Mouse (Mus musculus): Measurements from ENCODE around the gene Alk.
A peak's percentile ranks its signal among the peaks of the same experiment; 100 is the strongest.

Gene Alk

GRCm38 (mm10) chr17:72250482-72251405, 353.7 kb downstream of the Alk start:
- DNase-seq: no peak

GRCm38 (mm10) chr17:72242036-72242435, 362.4 kb downstream of the Alk start:
- DNase-seq: peak; percentile 23

- DNase-seq: no peak
Measured at GRCm38 (mm10) chr17:72237315-72237714, 367.1 kb downstream of the Alk start.

GRCm38 (mm10) chr17:72230891-72231290, 373.5 kb downstream of the Alk start:
- no peak for DNase-seq

- DNase-seq: no peak
Measured at GRCm38 (mm10) chr17:72218816-72219215, 385.6 kb downstream of the Alk start.

- DNase-seq: no peak
Measured at GRCm38 (mm10) chr17:72197576-72197975, 406.9 kb downstream of the Alk start.

GRCm38 (mm10) chr17:72194976-72195650, 409.3 kb downstream of the Alk start:
- no peak for DNase-seq

GRCm38 (mm10) chr17:72190536-72190935, 413.9 kb downstream of the Alk start:
- DNase-seq: no peak

GRCm38 (mm10) chr17:72187026-72187425, 417.4 kb downstream of the Alk start:
- DNase-seq: no peak

GRCm38 (mm10) chr17:72182414-72182813, 422.0 kb downstream of the Alk start:
- no peak for DNase-seq

GRCm38 (mm10) chr17:72180200-72180599, 424.2 kb downstream of the Alk start:
- no peak for DNase-seq

- no peak for DNase-seq
Measured at GRCm38 (mm10) chr17:72179722-72180140, 424.7 kb downstream of the Alk start.

GRCm38 (mm10) chr17:72173778-72174177, 430.6 kb downstream of the Alk start:
- no peak for DNase-seq

GRCm38 (mm10) chr17:72168152-72168551, 436.3 kb downstream of the Alk start:
- no peak for DNase-seq

GRCm38 (mm10) chr17:72158857-72159385, 445.5 kb downstream of the Alk start:
- DNase-seq: no peak

- DNase-seq: no peak
Measured at GRCm38 (mm10) chr17:72157830-72158629, 446.4 kb downstream of the Alk start.

- no peak for DNase-seq
Measured at GRCm38 (mm10) chr17:72153038-72153437, 451.4 kb downstream of the Alk start.

- DNase-seq: no peak
Measured at GRCm38 (mm10) chr17:72144946-72145598, 459.4 kb downstream of the Alk start.

GRCm38 (mm10) chr17:72144461-72144860, 460.0 kb downstream of the Alk start:
- DNase-seq: no peak

- DNase-seq: no peak
Measured at GRCm38 (mm10) chr17:72132140-72132911, 472.1 kb downstream of the Alk start.

- DNase-seq: no peak
Measured at GRCm38 (mm10) chr17:72121660-72122059, 482.8 kb downstream of the Alk start.

GRCm38 (mm10) chr17:72120278-72120677, 484.1 kb downstream of the Alk start:
- DNase-seq: no peak
